Mouse (Mus musculus): ENCODE measurements around the gene Slc36a3.
A peak's percentile ranks its signal among the peaks of the same experiment; 100 is the strongest.
"Not testable (repeated sequence)": the region's sequence is repeated elsewhere in the genome, so short reads cannot be mapped to it uniquely, and the experiment has no call there.

The Slc36a3 gene

GRCm38 (mm10) chr11:55106636-55107035 lies 44.9 kb downstream of the Slc36a3 start:
- no peak for DNase-seq (ENCODE audit: low read depth, low spot score)

GRCm38 (mm10) chr11:55105389-55105788 lies 46.1 kb downstream of the Slc36a3 start:
- no peak for DNase-seq (ENCODE audit: low read depth, low spot score)

- no peak for DNase-seq (ENCODE audit: low read depth, low spot score)
Observed at GRCm38 (mm10) chr11:55103229-55103628, 48.3 kb downstream of the Slc36a3 start.

GRCm38 (mm10) chr11:55102015-55102414 lies 49.5 kb downstream of the Slc36a3 start:
- DNase-seq (ENCODE audit: low read depth, low spot score), result no peak

GRCm38 (mm10) chr11:55099868-55100267 lies 51.6 kb downstream of the Slc36a3 start:
- no peak for DNase-seq (ENCODE audit: low read depth, low spot score)

GRCm38 (mm10) chr11:55099019-55099771 lies 52.3 kb downstream of the Slc36a3 start:
- DNase-seq (ENCODE audit: low read depth, low spot score), result no peak

- DNase-seq (ENCODE audit: low read depth, low spot score), result no peak
Observed at GRCm38 (mm10) chr11:55098189-55098915, 53.2 kb downstream of the Slc36a3 start.

GRCm38 (mm10) chr11:55097463-55098188 lies 53.9 kb downstream of the Slc36a3 start, which contains the start of gene Gm2a:
Gm2a (plus strand) TSS chr11:55098115.
- peak; percentile 99 for DNase-seq (ENCODE audit: low read depth, low spot score)

GRCm38 (mm10) chr11:55096731-55097462 lies 54.6 kb downstream of the Slc36a3 start:
- no peak for DNase-seq (ENCODE audit: low read depth, low spot score)

GRCm38 (mm10) chr11:55096296-55096695 lies 55.2 kb downstream of the Slc36a3 start:
- not testable (repeated sequence) for DNase-seq (ENCODE audit: low read depth, low spot score)

- DNase-seq (ENCODE audit: low read depth, low spot score), result no peak
Observed at GRCm38 (mm10) chr11:55093096-55093495, 58.4 kb downstream of the Slc36a3 start.

GRCm38 (mm10) chr11:55089892-55090291 lies 61.6 kb downstream of the Slc36a3 start:
- DNase-seq (ENCODE audit: low read depth, low spot score), result no peak

GRCm38 (mm10) chr11:55087006-55087405 lies 64.5 kb downstream of the Slc36a3 start:
- DNase-seq (ENCODE audit: low read depth, low spot score), result peak; percentile 77

GRCm38 (mm10) chr11:55085396-55085795 lies 66.1 kb downstream of the Slc36a3 start:
- DNase-seq (ENCODE audit: low read depth, low spot score), result peak; percentile 57

- DNase-seq (ENCODE audit: low read depth, low spot score), result no peak
Observed at GRCm38 (mm10) chr11:55084629-55085028, 66.9 kb downstream of the Slc36a3 start.

- no peak for DNase-seq (ENCODE audit: low read depth, low spot score)
Observed at GRCm38 (mm10) chr11:55081206-55081605, 70.3 kb downstream of the Slc36a3 start.

- DNase-seq (ENCODE audit: low read depth, low spot score), result no peak
Observed at GRCm38 (mm10) chr11:55079180-55079579, 72.3 kb downstream of the Slc36a3 start.

GRCm38 (mm10) chr11:55078502-55078901 lies 73.0 kb downstream of the Slc36a3 start:
- no peak for DNase-seq (ENCODE audit: low read depth, low spot score)

GRCm38 (mm10) chr11:55077331-55078231 lies 73.9 kb downstream of the Slc36a3 start, which contains the start of gene Ccdc69:
Ccdc69 (minus strand) TSS chr11:55078131.
- peak; percentile 91 for DNase-seq (ENCODE audit: low read depth, low spot score)

- DNase-seq (ENCODE audit: low read depth, low spot score), result no peak
Observed at GRCm38 (mm10) chr11:55076234-55076633, 75.3 kb downstream of the Slc36a3 start.
